Mouse (Mus musculus) megakaryocyte, embryonic 14.5 days (primary cell): ENCODE data around the gene Olfr444.

Experiments
- FLI1 ChIP-seq: IDR thresholded peaks from 2 replicates; pipeline ENCODE4 v1.6.1; 2012; ENCODE audit warnings: low read length, inconsistent platforms, mixed read lengths
- GATA1 ChIP-seq: IDR thresholded peaks from 3 replicates; pipeline ENCODE4 v1.6.1; 2012; ENCODE audit warnings: mixed read lengths, low read length, inconsistent platforms, borderline replicate concordance

- TF ChIP-seq GATA1 (no peak), FLI1 (no peak)
Observed at GRCm38 (mm10) chr6:42900345-42900744, 48.5 kb upstream of the Olfr444 start.
